Mouse (Mus musculus) heart, adult 2 months (tissue): ENCODE results near the gene Dglucy. TPM values are rescaled to one million over a fixed set of nuclear protein-coding genes. Genes with fewer than 3 reads are reported as not detected.

Experiments
- DNase-seq, 2 experiments: peaks; one replicate each; pipeline ENCODE4 v3.0.0; 2021
- H3K27ac ChIP-seq: fragments of 200-600 bp; 2 replicates; pipeline ENCODE4 v1.8.1; 2022
- H3K27me3 ChIP-seq: fragments of 200-500 bp; 2 replicates; pipeline ENCODE4 v1.6.1; 2012; ENCODE audit warnings: mild to moderate bottlenecking, low read length, inconsistent platforms, mixed read lengths; ENCODE audit not compliant: control insufficient read depth, insufficient read depth
- H3K36me3 ChIP-seq: fragments of 200-500 bp; 2 replicates; pipeline ENCODE4 v1.6.1; 2012; ENCODE audit warnings: low read length, inconsistent platforms; ENCODE audit not compliant: control insufficient read depth, insufficient read depth
- H3K4me1 ChIP-seq: fragments of 200-500 bp; 2 replicates; pipeline ENCODE4 v1.6.1; 2011; ENCODE audit warnings: low read length; ENCODE audit not compliant: control insufficient read depth, insufficient read depth
- H3K4me3 ChIP-seq: fragments of 200-600 bp; 2 replicates; pipeline ENCODE4 v1.8.1; 2022
- H3K79me2 ChIP-seq: fragments of 200-500 bp; replicated peaks from 2 replicates; pipeline ENCODE4 v1.6.1; 2012; ENCODE audit warnings: mild to moderate bottlenecking, inconsistent platforms, low read length, moderate library complexity, mixed read lengths; ENCODE audit not compliant: control insufficient read depth, insufficient read depth
- H3K9ac ChIP-seq: fragments of 200-500 bp; 2 replicates; pipeline ENCODE4 v1.6.1; 2012; ENCODE audit warnings: low read depth, mild to moderate bottlenecking, control low read depth, inconsistent platforms, low read length, mixed read lengths
- CTCF ChIP-seq: fragments of 200-600 bp; IDR thresholded peaks from 2 replicates; pipeline ENCODE4 v1.8.1; 2022; ENCODE audit warnings: antibody characterized with exemption, mild to moderate bottlenecking, moderate library complexity
- EP300 ChIP-seq: fragments of 200-500 bp; IDR thresholded peaks from 2 replicates; pipeline ENCODE4 v1.6.1; 2011; ENCODE audit warnings: low read depth, low read length, control low read depth; ENCODE audit not compliant: insufficient read depth
- POLR2A ChIP-seq: fragments of 200-500 bp; IDR thresholded peaks from 2 replicates; pipeline ENCODE4 v1.6.1; 2011; ENCODE audit warnings: mild to moderate bottlenecking, low read depth, low read length, control low read depth; ENCODE audit not compliant: insufficient read depth
- WGBS: fragments of 180-500 bp; shearing (Covaris S2); methylation state at CpG from one replicate; pipeline ENCODE4 v1.1.7; 2018; 5-methylcytosine and 5-hydroxymethylcytosine counted together
- intact Hi-C: fragments of 180-260 bp; cut with DNase I; formaldehyde crosslinking; loops from one replicate; pipeline ENCODE4 v1.15.1; 2025
- polyA plus RNA-seq: library from polyadenylated mRNA; depleted of rRNA; stranded (reverse); fragments of >200 nt; gene quantifications from 2 replicates; pipeline ENCODE4 v1.2.3, GENCODE M21; 2012
- total RNA-seq, 2 experiments: library from RNA; stranded (reverse); gene quantifications; 2 replicates each; pipeline ENCODE4 v1.2.3; 2021

The Dglucy gene
- total and polyA plus RNA-seq, 3 experiments, result 36.8 to 64.0 (median 60.9) TPM

- no peak overlapping the region for H3K27ac ChIP-seq
- no peak overlapping the region for H3K9ac ChIP-seq
- no peaks in the 10 kb centered on the region for H3K79me2 ChIP-seq
- TF ChIP-seq EP300 (no peak), POLR2A (no peak), CTCF (no peak)
- intact Hi-C loops, result no loop called here
- H3K4me1 ChIP-seq, result peaks cover 3% of the 10 kb centered on the region
- no peaks in the 10 kb centered on the region for H3K36me3 ChIP-seq
- WGBS, result 92% methylated on average over 3 of the region's 3 CpGs
- H3K4me3 ChIP-seq, result no peak overlapping the region
- H3K27me3 ChIP-seq, result no peaks in the 10 kb centered on the region
- no peak for DNase-seq
Observed at GRCm38 (mm10) chr12:100873612-100874011, 94.8 kb downstream of the Dglucy start.

DNA sequence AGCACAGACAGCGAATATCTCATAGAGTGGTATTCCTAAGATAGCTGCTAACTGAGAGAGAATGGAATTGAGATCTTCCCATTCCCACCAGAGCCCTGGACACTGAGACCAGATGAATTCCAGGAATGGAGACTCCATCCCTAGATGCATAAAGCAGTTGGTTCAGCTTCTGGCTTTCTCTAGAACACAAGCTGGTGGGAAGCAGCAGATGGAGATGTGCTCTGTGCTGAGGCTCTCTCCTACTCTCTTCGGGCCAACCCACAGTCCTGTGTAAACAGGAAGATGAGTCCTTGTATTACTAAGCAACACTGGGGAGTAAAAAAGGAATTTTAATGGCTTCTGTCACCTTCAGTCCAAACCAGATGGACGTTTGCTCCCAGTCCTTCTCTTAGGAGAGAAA is 96.7 kb downstream of the Dglucy start:
- peaks cover 3% of the 10 kb centered on the region for H3K4me1 ChIP-seq
- no peak overlapping the region for H3K9ac ChIP-seq
- 53% methylated on average over 3 of the region's 3 CpGs for WGBS
- H3K79me2 ChIP-seq, result no peaks in the 10 kb centered on the region
- H3K4me3 ChIP-seq, result no peak overlapping the region
- H3K36me3 ChIP-seq, result no peaks in the 10 kb centered on the region
- intact Hi-C loops, result no loop called here
- DNase-seq, result no peak
- TF ChIP-seq POLR2A (no peak), EP300 (no peak), CTCF (no peak)
- H3K27me3 ChIP-seq, result no peaks in the 10 kb centered on the region
- H3K27ac ChIP-seq, result no peak overlapping the region

- Histone ChIP-seq H3K27ac (no peak overlapping the region), H3K36me3 (no peaks in the 10 kb centered on the region), H3K4me1 (peaks cover 3% of the 10 kb centered on the region), H3K4me3 (no peak overlapping the region), H3K79me2 (no peaks in the 10 kb centered on the region), H3K27me3 (no peaks in the 10 kb centered on the region), H3K9ac (no peak overlapping the region)
- 66% methylated on average over 6 of the region's 6 CpGs for WGBS
- no peak for DNase-seq
- intact Hi-C loops, result no loop called here
- TF ChIP-seq EP300 (no peak), CTCF (no peak), POLR2A (no peak)
Observed at GRCm38 (mm10) chr12:100875960-100876359, 97.1 kb downstream of the Dglucy start.

DNA sequence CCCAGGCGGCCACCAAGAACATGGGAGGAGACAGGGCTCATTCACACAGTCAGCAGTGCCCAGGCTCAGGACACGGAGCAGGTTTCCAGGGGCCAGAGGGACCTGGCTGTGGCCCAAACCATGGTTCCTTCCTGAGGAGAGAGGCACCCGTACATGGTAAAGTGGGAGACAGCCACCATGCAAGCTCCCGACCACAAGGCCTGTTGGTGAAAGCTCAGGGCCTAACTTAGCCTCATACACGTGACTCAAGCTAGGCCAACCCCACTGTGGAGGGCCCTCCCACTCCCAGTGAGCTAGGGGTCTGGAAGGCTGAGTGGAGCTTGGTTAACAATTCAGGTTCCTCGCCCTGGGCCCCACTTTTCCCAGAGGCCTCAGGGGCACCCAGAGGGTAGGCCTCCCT is 99.1 kb downstream of the Dglucy start:
- Histone ChIP-seq H3K36me3 (no peaks in the 10 kb centered on the region), H3K9ac (no peak overlapping the region), H3K79me2 (no peaks in the 10 kb centered on the region), H3K27me3 (no peaks in the 10 kb centered on the region), H3K27ac (no peak overlapping the region), H3K4me1 (peaks cover 2% of the 10 kb centered on the region), H3K4me3 (no peak overlapping the region)
- intact Hi-C loops, result no loop called here
- WGBS, result 80% methylated on average over 6 of the region's 6 CpGs
- no peak for DNase-seq
- TF ChIP-seq POLR2A (no peak), CTCF (no peak), EP300 (no peak)

DNA sequence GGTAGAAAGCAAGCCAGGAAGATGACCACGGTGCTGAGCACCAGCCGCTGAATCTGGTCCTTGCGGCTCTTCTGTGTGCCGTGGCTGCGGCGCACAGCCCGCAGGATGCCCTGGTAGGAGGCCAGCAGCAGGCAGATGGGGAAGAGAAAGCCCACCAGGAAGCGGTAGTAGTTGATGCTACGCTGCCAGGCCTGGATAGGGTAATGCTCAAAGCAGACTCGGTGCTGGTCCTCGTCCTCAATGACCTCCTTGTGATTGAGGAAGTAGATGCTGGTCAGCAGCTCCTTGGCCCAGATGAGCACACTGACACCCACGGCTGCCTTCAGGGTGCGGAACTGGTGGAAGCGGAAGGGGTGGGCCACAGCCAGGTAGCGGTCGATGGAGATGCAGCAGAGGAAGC is 99.7 kb downstream of the Dglucy start:
- Histone ChIP-seq H3K4me1 (no peaks in the 10 kb centered on the region), H3K27me3 (no peaks in the 10 kb centered on the region), H3K79me2 (no peaks in the 10 kb centered on the region), H3K36me3 (no peaks in the 10 kb centered on the region), H3K4me3 (no peak overlapping the region), H3K9ac (no peak overlapping the region), H3K27ac (no peak overlapping the region)
- WGBS, result 84% methylated on average over 16 of the region's 16 CpGs
- TF ChIP-seq EP300, result no peak
- DNase-seq, result no peak
- intact Hi-C loops, result no loop called here

GRCm38 (mm10) chr12:100883168-100883567 is 104.3 kb downstream of the Dglucy start:
- no peaks in the 10 kb centered on the region for H3K79me2 ChIP-seq
- no peaks in the 10 kb centered on the region for H3K27me3 ChIP-seq
- no peaks in the 10 kb centered on the region for H3K36me3 ChIP-seq
- 51% methylated on average over 7 of the region's 7 CpGs for WGBS
- DNase-seq, result no peak
- no peak overlapping the region for H3K4me3 ChIP-seq
- intact Hi-C loops, result no loop called here
- H3K27ac ChIP-seq, result no peak overlapping the region
- TF ChIP-seq EP300, result no peak
- TF ChIP-seq POLR2A, result no peak
- no peak for TF ChIP-seq CTCF
- no peaks in the 10 kb centered on the region for H3K4me1 ChIP-seq
- H3K9ac ChIP-seq, result no peak overlapping the region

GRCm38 (mm10) chr12:100885585-100885984 is 106.7 kb downstream of the Dglucy start:
- no peak overlapping the region for H3K27ac ChIP-seq
- H3K27me3 ChIP-seq, result no peaks in the 10 kb centered on the region
- H3K36me3 ChIP-seq, result no peaks in the 10 kb centered on the region
- no peak for DNase-seq
- intact Hi-C loops, result no loop called here
- H3K4me1 ChIP-seq, result no peaks in the 10 kb centered on the region
- 85% methylated on average over 3 of the region's 3 CpGs for WGBS
- TF ChIP-seq EP300 (no peak), CTCF (no peak), POLR2A (no peak)
- H3K4me3 ChIP-seq, result no peak overlapping the region
- no peaks in the 10 kb centered on the region for H3K79me2 ChIP-seq
- no peak overlapping the region for H3K9ac ChIP-seq
